Mouse (Mus musculus) midbrain, embryonic 16.5 days (tissue): ENCODE results near the gene Ghdc. TPM values are rescaled to one million over a fixed set of nuclear protein-coding genes. Genes with fewer than 3 reads are reported as not detected.

Experiments used
- ATAC-seq: fragments of 200-750 bp; cut with Nextera tagmentation; 2 replicates; pipeline ENCODE4 v1.8.0; 2017; ENCODE audit warnings: moderate TSS enrichment
- H3K27ac ChIP-seq: fragments of 300-500 bp; sonication (generic); 2 replicates; pipeline ENCODE4 v1.5.1; 2014; ENCODE audit warnings: mild to moderate bottlenecking, low read length, mixed read lengths
- H3K27me3 ChIP-seq: fragments of 300-500 bp; sonication (generic); 2 replicates; pipeline ENCODE4 v1.6.1; 2014; ENCODE audit warnings: low read depth, low read length, mixed read lengths; ENCODE audit not compliant: control insufficient read depth, insufficient read depth
- H3K36me3 ChIP-seq: fragments of 300-500 bp; sonication (generic); 2 replicates; pipeline ENCODE4 v1.6.1; 2014; ENCODE audit warnings: mild to moderate bottlenecking, low read length, moderate library complexity, mixed read lengths; ENCODE audit not compliant: control insufficient read depth, insufficient read depth
- H3K4me1 ChIP-seq: fragments of 300-500 bp; sonication (generic); 2 replicates; pipeline ENCODE4 v1.6.1; 2014; ENCODE audit warnings: mild to moderate bottlenecking, low read length, mixed read lengths; ENCODE audit not compliant: control insufficient read depth, insufficient read depth
- H3K4me2 ChIP-seq: fragments of 300-500 bp; sonication (generic); 2 replicates; pipeline ENCODE4 v1.6.1; 2014; ENCODE audit warnings: mild to moderate bottlenecking, low read length, mixed read lengths
- H3K4me3 ChIP-seq: fragments of 300-500 bp; sonication (generic); 2 replicates; pipeline ENCODE4 v1.5.1; 2014; ENCODE audit warnings: low read depth, mild to moderate bottlenecking, low read length, moderate library complexity, mixed read lengths
- H3K9ac ChIP-seq: fragments of 300-500 bp; sonication (generic); 2 replicates; pipeline ENCODE4 v1.6.1; 2014; ENCODE audit warnings: low read depth, low read length, mixed read lengths
- H3K9me3 ChIP-seq: fragments of 300-500 bp; sonication (generic); replicated peaks from 2 replicates; pipeline ENCODE4 v1.6.1; 2014; ENCODE audit warnings: mild to moderate bottlenecking, low read length, mixed read lengths; ENCODE audit not compliant: control insufficient read depth, poor library complexity, severe bottlenecking
- WGBS: fragments of 180-500 bp; shearing (Covaris S2); extraction: QIAGEN DNeasy Blood & Tissue Kit; methylation state at CpG from one replicate; pipeline ENCODE4 v1.1.7; 2014; 5-methylcytosine and 5-hydroxymethylcytosine counted together
- polyA plus RNA-seq: library from polyadenylated mRNA; unstranded; fragments of >200 nt; fragmentation: Nextera tagmentation; extraction: Ambion mirVana; gene quantifications from 2 replicates; pipeline ENCODE4 v1.2.1, GENCODE M21; 2015

Gene Ghdc
- polyA plus RNA-seq, result 6.8 and 7.5 TPM in 2 replicates

GRCm38 (mm10) chr11:100770646-100771408, at the start of gene Ghdc:
TSS of gene Ghdc (minus strand) at chr11:100770957.
- Histone ChIP-seq H3K27me3 (no peaks in the 10 kb centered on the region), H3K4me1 (peaks cover 3% of the 10 kb centered on the region; the same call in 1 of the 2 replicates), H3K36me3 (no peaks in the 10 kb centered on the region), H3K9ac (peak within 1 kb of the TSS; percentile 47), H3K9me3 (no peaks in the 10 kb centered on the region), H3K4me3 (peak within 1 kb of the TSS; percentile 49), H3K4me2 (peak within 1 kb of the TSS; percentile 45), H3K27ac (peak within 1 kb of the TSS; percentile 38; the same call in 1 of the 2 replicates)
- ATAC-seq, result peak; percentile 67
- WGBS, result 22% methylated on average over 17 of the region's 17 CpGs

- 81% methylated on average over 8 of the region's 8 CpGs for WGBS
- no peak for ATAC-seq
- no peaks in the 10 kb centered on the region for H3K36me3 ChIP-seq
- no peak overlapping the region for H3K9ac ChIP-seq
- H3K4me3 ChIP-seq, result no peak overlapping the region
- H3K9me3 ChIP-seq, result no peaks in the 10 kb centered on the region
- H3K27ac ChIP-seq, result no peak overlapping the region
- peaks cover 2% of the 10 kb centered on the region; the same call in 1 of the 2 replicates for H3K4me1 ChIP-seq
- H3K27me3 ChIP-seq, result no peaks in the 10 kb centered on the region
- H3K4me2 ChIP-seq, result no peak overlapping the region
Observed at GRCm38 (mm10) chr11:100820047-100820446, 49.3 kb upstream of the Ghdc start.

DNA sequence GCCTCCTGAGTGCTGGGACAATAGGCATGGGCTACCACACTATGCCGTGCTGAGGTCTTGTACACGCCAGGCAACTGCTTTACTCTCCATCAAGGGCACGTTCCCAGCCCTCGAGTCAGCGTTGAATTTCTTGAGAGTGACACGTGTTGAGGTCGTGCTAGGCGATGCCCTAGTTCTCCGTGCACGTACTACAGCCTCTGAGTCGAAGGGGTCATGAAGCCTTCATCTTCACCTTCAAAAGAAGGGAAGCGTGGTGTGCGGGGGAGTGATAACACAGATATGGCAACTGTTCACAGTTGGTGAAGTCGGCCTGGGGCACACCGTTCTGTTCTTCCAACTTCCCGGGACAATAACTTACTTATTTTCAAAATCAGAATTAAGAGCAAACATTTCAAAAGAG, 48.9 kb upstream of the Ghdc start:
- Histone ChIP-seq H3K4me1 (peaks cover 2% of the 10 kb centered on the region; the same call in 1 of the 2 replicates), H3K4me3 (no peak overlapping the region), H3K36me3 (no peaks in the 10 kb centered on the region), H3K9me3 (no peaks in the 10 kb centered on the region), H3K27ac (no peak overlapping the region), H3K4me2 (no peak overlapping the region), H3K27me3 (no peaks in the 10 kb centered on the region), H3K9ac (no peak overlapping the region)
- ATAC-seq, result no peak
- 93% methylated on average over 16 of the region's 16 CpGs for WGBS

DNA sequence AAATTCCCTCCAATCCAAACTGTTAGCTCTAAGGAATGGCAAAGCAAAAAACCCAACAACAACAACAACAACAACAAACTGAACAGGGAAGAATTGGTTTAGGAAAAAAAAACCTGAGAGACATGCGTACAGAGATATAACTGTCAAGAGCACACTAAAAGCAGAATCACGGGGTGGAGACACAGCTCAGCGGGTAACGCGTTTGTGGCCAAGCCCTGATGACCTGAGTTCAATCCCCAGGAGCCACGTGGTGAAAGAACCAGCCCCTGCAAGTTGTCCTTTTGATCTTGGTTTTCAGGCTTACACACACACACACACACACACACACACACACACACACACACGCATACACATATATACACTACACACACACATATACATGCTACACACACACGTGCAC, 48.3 kb upstream of the Ghdc start:
- Histone ChIP-seq H3K4me3 (no peak overlapping the region), H3K4me1 (peaks cover 2% of the 10 kb centered on the region; the same call in 1 of the 2 replicates), H3K36me3 (no peaks in the 10 kb centered on the region), H3K9me3 (no peaks in the 10 kb centered on the region), H3K4me2 (no peak overlapping the region), H3K27me3 (no peaks in the 10 kb centered on the region), H3K9ac (no peak overlapping the region), H3K27ac (no peak overlapping the region)
- 86% methylated on average over 8 of the region's 8 CpGs for WGBS
- ATAC-seq, result no peak

- Histone ChIP-seq H3K36me3 (no peaks in the 10 kb centered on the region), H3K4me2 (no peak overlapping the region), H3K27me3 (no peaks in the 10 kb centered on the region), H3K4me3 (no peak overlapping the region), H3K9me3 (no peaks in the 10 kb centered on the region), H3K9ac (no peak overlapping the region), H3K4me1 (peaks cover 2% of the 10 kb centered on the region; the same call in 1 of the 2 replicates), H3K27ac (no peak overlapping the region)
- ATAC-seq, result no peak
- 93% methylated on average over 15 of the region's 15 CpGs for WGBS
Observed at GRCm38 (mm10) chr11:100818359-100819012, 47.7 kb upstream of the Ghdc start.

- H3K27ac ChIP-seq, result no peak overlapping the region
- WGBS, result 82% methylated on average over 9 of the region's 9 CpGs
- H3K9me3 ChIP-seq, result no peaks in the 10 kb centered on the region; the same call in 1 of the 2 replicates
Observed at GRCm38 (mm10) chr11:100817311-100817710, 46.6 kb upstream of the Ghdc start.

GRCm38 (mm10) chr11:100816801-100817200, 46.0 kb upstream of the Ghdc start:
- no peaks in the 10 kb centered on the region for H3K27me3 ChIP-seq
- peaks cover 2% of the 10 kb centered on the region; the same call in 1 of the 2 replicates for H3K4me1 ChIP-seq
- no peaks in the 10 kb centered on the region; the same call in 1 of the 2 replicates for H3K9me3 ChIP-seq
- 70% methylated on average over 4 of the region's 4 CpGs for WGBS
- ATAC-seq, result no peak
- H3K27ac ChIP-seq, result no peak overlapping the region
- no peak overlapping the region for H3K4me2 ChIP-seq
- no peak overlapping the region for H3K9ac ChIP-seq
- H3K36me3 ChIP-seq, result no peaks in the 10 kb centered on the region
- no peak overlapping the region for H3K4me3 ChIP-seq

More at GRCm38 (mm10) chr11:100817311-100817710, 46.6 kb upstream of the Ghdc start:
- H3K27me3 ChIP-seq, result no peaks in the 10 kb centered on the region
- ATAC-seq, result no peak
- no peak overlapping the region for H3K4me2 ChIP-seq
- H3K9ac ChIP-seq, result no peak overlapping the region
- H3K4me3 ChIP-seq, result no peak overlapping the region
- peaks cover 2% of the 10 kb centered on the region; the same call in 1 of the 2 replicates for H3K4me1 ChIP-seq
- no peaks in the 10 kb centered on the region for H3K36me3 ChIP-seq

GRCm38 (mm10) chr11:100816342-100816741, 45.6 kb upstream of the Ghdc start:
- WGBS, result 89% methylated on average over 3 of the region's 3 CpGs

DNA sequence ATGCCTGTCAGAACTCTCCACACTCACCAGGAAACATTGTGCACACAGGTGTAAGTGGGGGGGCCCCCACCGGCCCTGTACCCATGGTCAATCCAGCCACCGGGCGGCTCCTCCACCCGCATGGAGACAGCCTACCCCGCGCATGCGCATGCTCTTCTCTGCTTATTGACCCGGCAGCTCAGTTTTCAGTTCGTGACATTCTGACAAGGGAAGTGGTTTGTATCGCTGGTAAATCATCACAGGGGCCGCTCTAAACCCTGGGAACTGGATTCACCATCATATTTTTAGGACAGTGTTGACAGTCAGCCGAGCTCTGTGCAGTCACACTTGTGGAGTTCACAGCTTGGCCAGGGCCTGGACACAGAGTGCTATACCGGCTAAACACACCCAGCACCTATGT, 43.7 kb upstream of the Ghdc start:
- Histone ChIP-seq H3K27me3 (no peaks in the 10 kb centered on the region), H3K4me3 (no peak overlapping the region), H3K4me2 (no peak overlapping the region), H3K9me3 (no peaks in the 10 kb centered on the region; the same call in 1 of the 2 replicates), H3K4me1 (peaks cover 2% of the 10 kb centered on the region; the same call in 1 of the 2 replicates), H3K36me3 (no peaks in the 10 kb centered on the region), H3K27ac (no peak overlapping the region), H3K9ac (no peak overlapping the region)
- 81% methylated on average over 13 of the region's 13 CpGs for WGBS
- ATAC-seq, result no peak

More at GRCm38 (mm10) chr11:100816342-100816741, 45.6 kb upstream of the Ghdc start:
- ATAC-seq, result no peak
- peaks cover 2% of the 10 kb centered on the region; the same call in 1 of the 2 replicates for H3K4me1 ChIP-seq
- no peak overlapping the region for H3K9ac ChIP-seq
- H3K27ac ChIP-seq, result no peak overlapping the region
- H3K4me2 ChIP-seq, result no peak overlapping the region
- no peaks in the 10 kb centered on the region for H3K27me3 ChIP-seq
- no peak overlapping the region for H3K4me3 ChIP-seq
- no peaks in the 10 kb centered on the region; the same call in 1 of the 2 replicates for H3K9me3 ChIP-seq
- H3K36me3 ChIP-seq, result no peaks in the 10 kb centered on the region
